Mouse (Mus musculus) testis, postnatal 10 days (tissue): ENCODE results near the gene 2010003K11Rik.

Experiments used
- DNase-seq: peaks from one replicate; pipeline ENCODE4 v3.0.0; 2021; ENCODE audit warnings: low spot score

Gene 2010003K11Rik

GRCm38 (mm10) chr19:4497263-4497973 lies 965 bp downstream of the 2010003K11Rik start:
- peak; percentile 93 for DNase-seq

- DNase-seq, result no peak
Measured at GRCm38 (mm10) chr19:4496535-4497262, 1.7 kb downstream of the 2010003K11Rik start.

GRCm38 (mm10) chr19:4495814-4496213 lies 2.6 kb downstream of the 2010003K11Rik start:
- DNase-seq, result no peak

- DNase-seq, result no peak
Measured at GRCm38 (mm10) chr19:4494707-4495106, 3.7 kb downstream of the 2010003K11Rik start.

- peak; percentile 56 for DNase-seq
Measured at GRCm38 (mm10) chr19:4492526-4493296, 5.7 kb downstream of the 2010003K11Rik start.

GRCm38 (mm10) chr19:4491080-4491695 lies 7.2 kb downstream of the 2010003K11Rik start:
- DNase-seq, result no peak

GRCm38 (mm10) chr19:4487877-4488276 lies 10.5 kb downstream of the 2010003K11Rik start:
- DNase-seq, result no peak

GRCm38 (mm10) chr19:4485006-4485405 lies 13.4 kb downstream of the 2010003K11Rik start:
- DNase-seq, result no peak

GRCm38 (mm10) chr19:4482111-4482859 lies 16.1 kb downstream of the 2010003K11Rik start:
- no peak for DNase-seq

GRCm38 (mm10) chr19:4481326-4481725 lies 17.1 kb downstream of the 2010003K11Rik start:
- no peak for DNase-seq

- DNase-seq, result no peak
Measured at GRCm38 (mm10) chr19:4480041-4480440, 18.3 kb downstream of the 2010003K11Rik start.

- DNase-seq, result no peak
Measured at GRCm38 (mm10) chr19:4478190-4478516, 20.2 kb downstream of the 2010003K11Rik start.

- DNase-seq, result peak; percentile 86
Measured at GRCm38 (mm10) chr19:4477345-4478189, 20.8 kb downstream of the 2010003K11Rik start, which contains the start of gene Syt12. Gene Syt12 (minus strand): TSS chr19:4477447.

- peak; percentile 69 for DNase-seq
Measured at GRCm38 (mm10) chr19:4476601-4477257, 21.7 kb downstream of the 2010003K11Rik start.

GRCm38 (mm10) chr19:4475224-4475925 lies 23.0 kb downstream of the 2010003K11Rik start:
- DNase-seq, result no peak

- no peak for DNase-seq
Measured at GRCm38 (mm10) chr19:4474739-4475138, 23.6 kb downstream of the 2010003K11Rik start.

GRCm38 (mm10) chr19:4473549-4473948 lies 24.8 kb downstream of the 2010003K11Rik start:
- no peak for DNase-seq

GRCm38 (mm10) chr19:4468363-4468762 lies 30.0 kb downstream of the 2010003K11Rik start:
- peak; percentile 67 for DNase-seq

GRCm38 (mm10) chr19:4464666-4465065 lies 33.7 kb downstream of the 2010003K11Rik start:
- no peak for DNase-seq
